Mouse (Mus musculus) cerebellum, adult 11-12 months (tissue): ENCODE measurements around the gene Tnfsf13b.

Experiments used
- DNase-seq: peaks from one replicate; pipeline ENCODE4 v3.0.0; 2022

Tnfsf13b gene

DNA sequence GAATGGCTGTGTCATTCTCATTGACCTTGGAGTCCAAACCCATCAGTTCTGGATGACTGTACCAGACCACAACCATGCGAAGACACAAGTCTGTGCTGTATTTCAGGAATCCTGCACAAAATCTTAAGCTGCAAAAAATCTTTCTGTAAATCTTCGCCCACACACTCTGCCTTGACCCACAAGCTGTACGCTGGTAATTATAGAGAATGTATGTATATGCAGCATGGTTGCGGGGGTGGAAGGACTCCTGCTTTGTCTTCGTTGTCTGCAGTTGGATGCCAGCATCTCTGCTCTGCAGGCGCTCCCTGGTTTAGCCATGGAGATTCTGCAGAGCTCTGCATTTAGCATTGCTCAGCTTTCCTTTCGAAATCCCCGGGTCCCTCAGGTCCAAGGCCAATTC is 42.9 kb downstream of the Tnfsf13b start:
- no peak for DNase-seq

DNA sequence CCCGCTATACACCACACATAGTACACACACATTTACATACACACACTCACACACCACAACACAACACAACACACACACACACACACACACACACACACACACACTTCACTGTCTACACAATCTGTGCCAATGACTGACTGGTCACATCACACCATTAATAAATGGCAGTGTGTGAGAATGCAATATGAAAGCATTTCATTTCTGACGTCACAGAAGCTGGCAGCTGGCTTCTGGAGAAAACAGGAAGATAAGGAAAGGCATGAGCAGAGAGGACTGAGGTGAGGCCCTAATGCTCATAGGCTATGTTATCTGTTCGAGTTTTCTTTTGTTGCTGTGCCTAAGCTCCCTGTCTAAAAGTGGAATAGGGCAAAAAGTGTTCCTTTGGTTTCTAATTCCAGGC is 45.3 kb downstream of the Tnfsf13b start:
- DNase-seq = no peak

DNA sequence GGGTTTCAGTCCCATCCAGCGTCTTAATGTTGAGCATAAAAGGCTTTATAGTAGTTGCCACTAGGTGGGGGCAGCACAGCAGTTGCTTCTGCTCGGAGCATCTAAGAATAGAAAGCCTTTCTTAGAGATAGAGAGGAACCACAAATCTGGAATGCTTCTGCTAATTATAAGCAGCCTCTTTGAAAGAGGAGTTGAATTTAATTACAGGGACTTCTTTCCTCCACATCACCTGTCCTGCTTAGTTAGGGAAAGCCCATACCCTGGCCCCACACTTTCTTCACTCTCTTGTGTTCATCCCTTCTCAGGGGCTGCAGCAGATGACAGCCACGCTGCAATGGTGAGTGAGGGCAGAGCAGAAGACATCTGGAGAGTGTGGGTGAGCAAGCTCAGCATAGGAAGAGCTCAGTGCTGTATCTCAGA is 47.3 kb downstream of the Tnfsf13b start:
- DNase-seq = no peak

DNA sequence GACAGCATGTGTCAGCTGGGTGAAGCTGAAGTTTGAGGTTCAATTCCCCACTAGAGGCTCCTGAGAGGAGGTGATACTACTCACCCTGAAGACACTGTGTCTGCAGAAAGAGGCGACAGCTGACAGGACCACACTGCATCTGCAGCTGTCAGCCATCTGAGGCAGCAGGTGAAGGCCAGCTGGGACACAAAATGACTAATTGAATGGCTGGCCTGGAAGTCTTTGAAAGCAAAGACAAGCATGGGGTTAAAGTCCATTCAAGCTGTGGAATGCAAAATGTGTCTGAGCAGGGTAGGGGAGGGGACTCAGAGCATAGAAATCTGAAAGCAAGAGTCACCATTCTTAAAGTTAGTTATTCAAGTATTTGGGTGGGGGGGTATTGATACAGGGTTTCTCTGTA is 54.7 kb downstream of the Tnfsf13b start:
- no peak for DNase-seq

DNA sequence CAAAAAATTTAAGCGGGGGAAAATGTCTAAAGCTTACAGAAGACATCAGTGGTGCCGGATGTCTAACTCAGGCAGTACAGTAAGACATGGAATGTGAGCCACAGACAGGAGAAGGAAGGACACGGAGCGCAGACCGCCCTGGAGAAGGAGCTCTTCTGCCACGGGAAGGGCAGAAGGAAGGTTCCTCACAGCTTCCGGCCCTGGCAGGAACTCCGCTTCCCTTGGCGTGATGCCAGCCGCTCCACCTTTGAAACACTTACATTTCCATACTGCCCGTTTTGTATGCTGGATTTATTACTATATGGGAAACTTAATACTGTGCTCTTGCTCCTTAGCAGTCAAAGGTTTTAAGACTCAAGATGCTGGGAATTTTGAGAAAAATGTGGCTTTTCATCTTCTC is 60.6 kb downstream of the Tnfsf13b start:
- DNase-seq = no peak

DNA sequence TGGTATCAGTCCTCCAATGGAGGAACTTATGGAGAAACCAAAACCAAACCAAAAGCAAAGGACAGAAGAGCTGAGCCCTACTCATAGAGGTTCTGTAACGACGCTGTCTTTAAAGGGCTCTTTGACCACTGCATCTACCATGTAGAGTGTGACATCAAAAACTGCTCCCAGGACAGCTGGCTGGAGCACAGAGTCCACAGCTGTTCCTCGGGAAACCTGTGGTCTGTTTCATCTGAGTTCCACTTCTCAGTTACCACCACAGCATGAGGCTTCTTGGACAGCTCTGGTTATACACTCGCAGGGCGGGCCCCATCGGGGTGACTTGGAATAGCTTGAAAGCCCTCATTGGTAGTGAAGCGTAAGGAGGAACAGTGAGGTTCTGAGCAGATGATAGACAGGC is 61.5 kb downstream of the Tnfsf13b start:
- no peak for DNase-seq

DNA sequence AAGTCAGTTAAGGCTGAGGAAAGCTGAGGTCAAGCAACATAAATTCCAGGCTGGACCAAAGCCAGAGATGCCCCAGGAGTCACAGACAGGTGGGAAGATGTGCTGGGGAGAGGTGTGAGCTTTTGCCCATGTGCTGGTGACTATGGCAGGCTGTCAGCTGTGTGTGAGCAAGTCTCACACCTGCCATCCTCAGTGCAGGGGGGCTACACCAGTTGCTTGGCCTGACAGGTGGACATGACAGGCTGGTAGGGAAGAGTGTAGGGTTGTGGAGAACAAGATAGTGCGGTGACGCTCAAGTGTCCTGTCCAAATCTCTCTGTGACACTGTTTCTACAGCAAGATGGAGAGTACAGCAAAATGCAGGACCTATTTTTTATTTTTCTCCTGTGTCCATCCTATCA is 66.1 kb downstream of the Tnfsf13b start:
- no peak for DNase-seq
